Mouse (Mus musculus) adrenal gland, adult (tissue): ENCODE measurements around the gene Acmsd.

ENCODE experiments used
- DNase-seq, 2 experiments: peaks; one replicate each; pipeline ENCODE4 v3.0.0; 2022 to 2023; ENCODE audit warnings: low spot score in 1 of 2; ENCODE audit not compliant: inconsistent age in 2 of 2

The Acmsd gene

DNA sequence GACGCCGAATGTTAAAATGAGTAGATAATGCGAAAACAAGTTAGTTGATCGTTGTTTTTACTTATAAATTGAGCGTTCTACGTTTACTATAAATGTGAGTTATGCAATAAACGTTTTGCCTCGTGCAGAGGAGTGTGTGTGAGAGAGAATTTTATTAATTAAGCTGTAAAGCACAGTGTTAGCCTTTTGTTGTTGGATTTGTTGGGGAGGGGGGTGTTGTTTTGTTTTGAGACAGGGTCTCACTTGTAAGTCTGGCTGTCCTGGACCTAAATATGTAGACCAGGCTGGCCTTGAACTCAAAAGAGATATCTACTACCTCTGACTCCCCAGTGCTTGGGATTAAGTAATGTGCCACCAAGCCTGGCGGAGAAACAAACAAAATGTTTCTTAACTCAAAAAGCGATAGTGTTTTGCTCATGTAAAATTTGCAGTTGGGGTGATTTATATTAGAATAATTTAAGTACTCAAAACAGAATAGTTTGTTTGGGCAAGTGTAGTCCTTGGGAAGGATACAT lies 46.0 kb downstream of the Acmsd start:
- peak in 1 of 2 experiments; percentile 69 for DNase-seq

DNA sequence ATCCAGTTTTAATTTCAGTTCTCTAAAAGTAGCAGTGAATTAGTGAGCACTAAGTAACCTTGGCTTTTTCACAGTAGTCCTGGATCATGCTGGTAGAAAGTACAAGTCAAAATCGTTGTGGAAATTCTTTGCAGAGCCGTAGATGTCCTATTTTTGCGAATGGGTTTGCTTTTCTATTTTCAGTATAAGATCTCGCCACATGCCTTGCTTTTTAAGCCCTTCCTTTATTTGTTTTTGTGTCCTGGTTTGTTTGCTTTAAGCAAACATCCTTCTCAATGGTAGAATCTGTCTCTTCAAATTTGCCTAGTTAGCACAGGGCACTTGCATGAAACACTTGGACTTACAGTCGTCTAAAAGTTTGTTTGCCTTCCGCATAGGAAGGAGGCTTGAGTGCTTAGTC lies 47.0 kb downstream of the Acmsd start:
- DNase-seq, result peak in 1 of 2 experiments; percentile 37

DNA sequence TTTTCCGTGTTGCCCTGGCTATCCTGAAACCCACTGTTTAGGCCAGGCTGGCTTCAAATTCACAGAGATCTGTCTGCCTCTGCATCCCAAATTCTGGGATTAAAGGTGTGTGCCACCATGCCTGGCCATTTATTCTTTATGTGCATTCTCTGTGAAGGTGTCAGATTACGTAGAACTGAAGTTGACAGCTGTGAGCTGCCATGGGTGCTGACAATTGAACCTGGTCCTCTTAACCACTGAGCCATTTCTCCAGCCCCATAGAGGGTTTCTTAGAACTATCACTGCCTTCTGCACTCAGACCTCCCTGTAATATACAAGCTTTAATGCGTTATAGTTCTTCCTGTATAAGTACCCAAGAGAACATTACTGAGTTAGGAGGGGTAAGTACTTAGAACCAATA lies 49.4 kb downstream of the Acmsd start:
- no peak for DNase-seq

DNA sequence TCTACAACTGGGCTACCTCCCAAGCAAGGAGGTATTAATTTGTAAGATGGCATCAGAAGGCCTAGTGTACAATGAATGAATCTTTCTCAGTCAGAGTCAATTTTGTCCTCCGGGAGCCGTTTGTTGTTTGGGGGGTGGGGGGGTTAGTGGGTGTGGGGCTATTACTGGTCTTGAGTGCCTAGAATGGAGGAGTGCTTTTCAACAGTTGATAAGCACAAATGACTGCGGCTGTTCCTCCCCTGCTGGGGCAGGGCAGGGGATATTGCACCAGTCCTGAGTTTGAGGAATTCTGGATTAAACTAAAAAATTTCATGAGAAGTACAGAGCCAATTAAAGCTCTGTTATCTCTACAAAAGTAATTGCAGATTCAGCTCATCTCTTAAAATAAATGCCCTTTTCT lies 50.9 kb downstream of the Acmsd start:
- DNase-seq, result no peak

DNA sequence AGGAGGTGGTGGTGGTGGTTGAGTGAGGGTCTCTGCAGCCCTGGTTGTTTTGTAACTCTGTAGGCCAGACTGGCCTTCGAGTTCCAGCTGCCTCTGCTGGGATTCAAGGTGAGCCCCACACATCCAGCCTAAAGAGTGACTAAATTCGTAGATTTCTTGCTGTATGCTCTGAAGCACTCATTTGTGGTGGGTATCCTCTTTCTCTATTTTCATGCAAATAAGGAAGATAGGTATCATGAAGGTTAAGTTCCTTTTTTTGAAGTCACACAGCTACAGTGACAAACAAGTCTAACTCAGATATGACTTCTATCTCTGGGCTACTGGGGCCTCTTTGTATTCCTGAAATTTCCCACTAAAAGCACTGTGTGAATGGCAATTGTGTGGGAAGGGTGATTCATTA lies 51.6 kb downstream of the Acmsd start:
- no peak for DNase-seq

DNA sequence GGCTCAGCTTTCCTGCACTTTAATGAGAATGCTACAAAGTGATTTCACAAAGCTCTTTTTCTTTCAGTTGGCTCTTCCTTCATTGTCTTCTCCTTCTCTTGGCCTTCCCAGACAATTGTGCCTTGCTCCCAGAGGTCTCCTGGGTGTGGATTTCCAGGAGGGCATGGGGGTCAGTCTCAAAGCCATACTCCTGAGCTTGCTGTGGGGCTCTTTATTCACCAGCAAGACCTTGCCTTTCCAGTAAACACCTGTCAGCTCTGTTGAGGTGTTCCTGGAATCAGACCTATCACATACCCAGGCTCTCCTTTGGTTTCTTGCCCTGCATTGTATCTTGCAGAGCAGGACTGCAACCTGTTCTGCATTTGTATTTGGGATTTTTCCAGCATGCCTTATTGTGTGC lies 54.6 kb downstream of the Acmsd start:
- no peak for DNase-seq

DNA sequence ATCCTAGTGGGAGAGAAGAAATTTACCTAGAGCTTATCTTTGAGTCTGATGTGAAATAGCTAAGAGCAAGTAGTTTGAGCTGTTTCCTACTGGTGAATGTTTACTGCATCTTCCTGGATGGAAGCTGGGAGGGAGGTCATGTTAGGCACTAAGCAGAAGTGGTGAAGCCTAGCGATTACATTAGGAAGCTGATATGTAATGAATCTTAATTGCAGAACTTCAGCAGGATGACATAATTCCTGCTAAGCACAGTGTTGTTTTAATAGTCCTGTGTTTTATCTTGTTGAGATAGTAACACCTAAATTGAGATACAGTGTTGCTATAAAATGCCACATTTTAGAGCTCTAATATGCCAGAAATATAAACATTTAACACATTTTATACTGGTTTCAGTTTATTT lies 56.7 kb downstream of the Acmsd start:
- no peak for DNase-seq

DNA sequence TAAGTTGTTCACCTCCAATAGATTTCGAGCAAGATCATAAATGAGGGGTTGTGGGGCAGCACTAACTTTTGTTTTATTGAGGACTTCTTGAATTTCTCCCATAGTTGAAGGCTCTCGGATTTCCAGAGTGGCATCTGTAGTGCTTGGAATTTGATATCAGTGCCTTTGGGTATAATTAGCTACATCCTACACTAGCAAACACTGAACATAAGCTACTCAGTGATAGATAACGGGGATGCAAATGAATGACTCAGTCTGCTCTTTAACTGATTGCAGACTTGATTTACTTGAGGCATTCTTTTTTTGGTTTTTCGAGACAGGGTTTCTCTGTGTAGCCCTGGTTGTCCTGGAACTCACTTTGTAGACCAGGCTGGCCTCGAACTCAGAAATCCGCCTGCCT lies 59.7 kb downstream of the Acmsd start:
- DNase-seq, result no peak

DNA sequence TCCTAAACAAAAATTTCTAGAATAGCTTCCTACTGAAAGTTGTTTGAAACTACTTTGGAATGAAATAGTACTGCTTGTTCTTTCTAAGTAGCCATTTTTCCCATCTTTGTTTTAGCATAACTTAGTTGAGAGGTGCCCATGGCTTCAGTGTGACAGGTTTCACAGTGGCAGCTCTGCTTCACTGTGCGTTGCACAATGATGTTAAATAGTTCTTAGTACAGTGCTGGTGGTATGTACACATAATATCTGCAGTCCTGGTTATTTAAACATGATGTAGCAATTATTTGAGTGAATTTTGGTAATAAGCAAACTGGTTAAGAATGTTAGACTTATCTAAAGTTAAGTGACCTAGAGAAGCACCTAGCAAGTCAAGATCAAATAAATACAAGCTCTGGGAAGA lies 64.2 kb downstream of the Acmsd start:
- no peak for DNase-seq

DNA sequence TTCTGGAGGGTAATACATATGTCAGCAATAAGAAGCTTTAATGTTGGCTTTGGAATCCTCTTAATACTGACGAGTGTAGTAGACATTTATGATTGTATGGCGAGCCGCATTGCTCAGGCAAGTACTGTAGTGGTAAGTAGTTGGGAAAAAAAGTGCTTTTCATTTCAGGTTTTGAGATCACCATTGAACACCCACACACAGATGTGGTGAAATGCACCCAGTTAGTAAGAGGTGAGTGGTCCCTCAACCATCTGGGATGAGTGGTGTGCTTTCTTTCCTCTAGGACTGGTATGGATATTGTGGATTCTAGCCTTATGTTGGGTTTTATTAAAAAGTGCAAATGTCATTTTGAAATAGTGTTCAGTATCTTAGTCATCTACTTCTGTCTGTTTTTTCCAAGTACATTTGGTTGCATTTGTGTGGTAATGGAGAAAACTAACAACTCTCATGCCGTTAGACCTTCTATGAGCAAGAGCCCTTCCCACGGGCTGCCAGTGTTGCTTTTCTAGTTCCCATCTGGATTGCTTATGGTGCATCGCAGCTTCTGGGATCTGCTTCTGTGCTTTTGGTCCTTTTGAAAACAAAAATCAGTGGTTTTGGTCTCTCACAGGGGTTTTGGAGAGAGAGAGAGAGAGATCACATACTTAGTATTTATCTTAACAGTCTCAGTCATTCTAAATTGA lies 66.0 kb downstream of the Acmsd start:
- DNase-seq, result no peak

DNA sequence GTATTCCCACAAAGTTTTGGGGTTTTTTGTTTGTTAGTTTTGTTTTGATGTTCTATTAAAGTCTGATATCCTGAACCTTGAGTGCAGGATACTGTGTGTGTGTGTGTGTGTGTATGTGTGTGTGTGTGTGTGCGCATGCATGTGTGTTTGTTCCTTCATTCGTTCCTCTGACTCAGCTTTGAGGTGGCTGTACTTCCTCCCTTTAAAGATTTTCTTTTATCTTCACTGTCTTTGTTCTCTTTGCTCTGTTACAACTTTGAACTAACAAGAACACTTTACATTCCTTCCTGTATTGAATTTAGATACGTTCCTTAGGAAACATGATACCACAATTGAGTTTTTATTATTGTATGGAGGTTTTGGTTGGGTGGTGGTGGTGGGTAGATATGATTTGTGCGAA lies 67.1 kb downstream of the Acmsd start:
- DNase-seq, result no peak

DNA sequence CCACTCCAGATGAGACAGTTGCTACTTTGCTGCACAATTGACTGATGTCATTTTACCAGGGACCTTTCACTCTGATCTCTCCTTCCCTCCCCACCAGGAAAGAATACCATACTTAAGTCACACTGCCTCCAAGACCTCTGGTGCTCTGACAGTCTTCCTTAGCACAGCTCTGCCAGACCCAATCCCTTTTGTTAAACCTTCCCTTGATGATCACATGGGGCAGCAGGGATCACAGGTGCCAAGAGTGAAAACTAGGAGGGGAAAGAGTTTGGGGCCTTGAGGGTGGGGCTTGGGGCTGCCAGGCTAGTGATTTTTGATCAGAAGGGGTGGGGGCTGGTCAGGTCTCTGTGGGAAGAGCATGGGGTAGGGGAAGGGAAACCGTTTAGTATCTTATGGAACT lies 67.5 kb downstream of the Acmsd start:
- DNase-seq, result no peak

DNA sequence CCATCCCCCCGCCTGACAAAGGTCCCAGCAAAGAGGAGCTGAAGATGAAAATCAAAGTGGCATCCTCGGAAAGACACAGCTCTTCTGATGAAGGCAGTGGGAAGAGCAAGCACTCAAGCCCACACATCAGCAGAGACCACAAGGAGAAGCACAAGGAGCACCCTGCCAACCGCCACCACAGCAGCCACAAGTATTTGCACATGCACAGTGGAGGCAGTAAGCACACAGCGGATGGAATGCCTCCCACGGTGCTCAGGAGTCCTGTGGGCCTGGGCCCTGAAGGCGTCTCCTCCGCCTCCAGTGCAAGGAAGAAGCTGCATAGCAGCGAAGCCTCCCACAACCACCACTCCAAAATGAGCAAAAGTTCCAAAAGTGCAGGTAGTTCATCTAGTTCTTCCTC lies 73.7 kb downstream of the Acmsd start:
- DNase-seq, result no peak

DNA sequence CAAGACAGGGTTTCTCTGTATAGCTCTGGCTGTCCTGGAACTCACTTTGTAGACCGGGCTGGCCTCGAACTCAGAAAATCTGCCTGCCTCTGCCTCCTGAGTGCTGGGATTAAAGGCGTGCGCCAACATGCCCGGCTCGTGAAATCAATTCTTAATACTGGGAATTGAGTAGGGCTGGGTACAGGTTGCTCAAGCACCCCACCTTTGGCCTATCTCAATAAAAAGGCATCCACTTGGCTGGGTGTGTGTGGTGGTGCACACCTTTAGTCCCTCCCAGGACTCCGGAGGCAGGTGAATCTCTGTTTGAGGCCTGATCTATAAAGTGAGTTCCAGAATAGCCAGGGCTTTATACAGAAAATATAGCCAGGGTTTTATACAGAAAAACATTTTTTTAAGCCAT lies 79.5 kb downstream of the Acmsd start:
- no peak for DNase-seq

DNA sequence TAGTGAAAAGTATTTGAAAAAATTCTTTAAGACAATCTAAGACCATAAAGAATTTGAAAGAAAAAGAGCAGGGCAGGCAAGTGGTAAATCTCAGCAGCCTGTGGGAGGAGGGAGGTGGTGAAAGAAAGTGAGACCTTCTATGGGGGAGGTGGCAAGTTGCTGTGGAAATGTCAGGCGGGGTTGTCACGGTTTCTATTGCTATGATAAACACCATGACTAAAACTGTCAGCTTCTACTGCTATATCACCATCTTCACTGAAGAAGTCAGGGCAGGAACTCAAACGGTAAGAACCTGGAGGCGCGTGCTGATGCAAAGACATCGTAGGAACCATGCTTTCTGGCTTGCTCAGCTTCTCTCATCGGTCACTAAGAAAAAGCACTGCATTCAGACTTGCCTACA lies 83.7 kb downstream of the Acmsd start:
- DNase-seq, result no peak

DNA sequence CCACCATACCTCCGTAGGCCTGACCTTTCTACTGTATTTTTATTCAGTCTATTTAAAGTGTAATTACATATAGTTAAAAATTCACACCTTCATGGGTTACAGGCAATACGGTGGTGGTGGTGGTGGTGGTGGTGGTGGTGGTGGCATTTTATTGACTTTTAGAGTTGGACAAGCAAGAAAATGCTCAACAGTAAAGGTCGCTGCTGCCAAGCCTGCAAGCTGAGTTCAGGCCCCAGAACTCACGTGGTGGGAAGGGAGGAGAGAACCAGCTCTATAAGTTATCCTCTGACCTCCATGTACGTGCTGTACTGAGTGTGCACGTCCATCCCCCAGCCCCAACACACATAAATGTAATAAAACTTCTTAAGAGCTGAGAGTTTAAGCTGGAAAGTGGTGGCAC lies 87.2 kb downstream of the Acmsd start:
- DNase-seq, result no peak
